Mouse (Mus musculus) urinary bladder, adult 2 months (tissue): Measurements from ENCODE around the gene Dynlt1c. TPM values are rescaled to one million over a fixed set of nuclear protein-coding genes. Genes with fewer than 3 reads are reported as not detected.
"Not testable (repeated sequence)": the region's sequence is repeated elsewhere in the genome, so short reads cannot be mapped to it uniquely, and the experiment has no call there.

Experiments used
- DNase-seq: peaks from one replicate; pipeline ENCODE4 v3.0.0; 2022; ENCODE audit warnings: low spot score
- polyA plus RNA-seq: library from polyadenylated mRNA; depleted of rRNA; stranded (reverse); fragments of >200 nt; gene quantifications from 2 replicates; pipeline ENCODE4 v1.2.3, GENCODE M21; 2012; rRNA removed

The Dynlt1c gene
- polyA plus RNA-seq = 25.7 and 34.8 TPM in 2 replicates

- DNase-seq = peak; percentile 46
Observed at GRCm38 (mm10) chr17:6601204-6601911, at the start of gene Dynlt1c. Dynlt1c (plus strand) TSS chr17:6601671.

- not testable (repeated sequence) for DNase-seq
Observed at GRCm38 (mm10) chr17:6553798-6554197, 47.7 kb upstream of the Dynlt1c start.

GRCm38 (mm10) chr17:6554243-6554642 lies 47.2 kb upstream of the Dynlt1c start:
- DNase-seq = not testable (repeated sequence)

GRCm38 (mm10) chr17:6559447-6560133 lies 41.9 kb upstream of the Dynlt1c start:
- DNase-seq = not testable (repeated sequence)

- not testable (repeated sequence) for DNase-seq
Observed at GRCm38 (mm10) chr17:6564866-6565265, 36.6 kb upstream of the Dynlt1c start.

GRCm38 (mm10) chr17:6567908-6568307 lies 33.6 kb upstream of the Dynlt1c start:
- not testable (repeated sequence) for DNase-seq

GRCm38 (mm10) chr17:6571296-6571695 lies 30.2 kb upstream of the Dynlt1c start:
- not testable (repeated sequence) for DNase-seq

- not testable (repeated sequence) for DNase-seq
Observed at GRCm38 (mm10) chr17:6572202-6572601, 29.3 kb upstream of the Dynlt1c start.

- DNase-seq = not testable (repeated sequence)
Observed at GRCm38 (mm10) chr17:6575376-6575775, 26.1 kb upstream of the Dynlt1c start.

GRCm38 (mm10) chr17:6588672-6589071 lies 12.8 kb upstream of the Dynlt1c start:
- DNase-seq = not testable (repeated sequence)

GRCm38 (mm10) chr17:6592109-6592508 lies 9.4 kb upstream of the Dynlt1c start:
- not testable (repeated sequence) for DNase-seq

- DNase-seq = not testable (repeated sequence)
Observed at GRCm38 (mm10) chr17:6593896-6594295, 7.6 kb upstream of the Dynlt1c start.

- DNase-seq = not testable (repeated sequence)
Observed at GRCm38 (mm10) chr17:6595776-6596497, 5.5 kb upstream of the Dynlt1c start.

- DNase-seq = not testable (repeated sequence)
Observed at GRCm38 (mm10) chr17:6598356-6598755, 3.1 kb upstream of the Dynlt1c start.

GRCm38 (mm10) chr17:6600216-6600911 lies 1.1 kb upstream of the Dynlt1c start:
- DNase-seq = not testable (repeated sequence)

GRCm38 (mm10) chr17:6602205-6602604 lies 734 bp downstream of the Dynlt1c start:
- not testable (repeated sequence) for DNase-seq

GRCm38 (mm10) chr17:6605347-6605746 lies 3.9 kb downstream of the Dynlt1c start:
- DNase-seq = not testable (repeated sequence)

- DNase-seq = not testable (repeated sequence)
Observed at GRCm38 (mm10) chr17:6613524-6613923, 12.1 kb downstream of the Dynlt1c start.

- not testable (repeated sequence) for DNase-seq
Observed at GRCm38 (mm10) chr17:6614316-6614715, 12.8 kb downstream of the Dynlt1c start.

- DNase-seq = not testable (repeated sequence)
Observed at GRCm38 (mm10) chr17:6616731-6617130, 15.3 kb downstream of the Dynlt1c start.

- DNase-seq = not testable (repeated sequence)
Observed at GRCm38 (mm10) chr17:6617689-6618400, 16.4 kb downstream of the Dynlt1c start.
